Mouse (Mus musculus) thymus, postnatal 36 days (tissue): ENCODE results near the gene Tmcc2.

Experiments used
- DNase-seq, 2 experiments: peaks; one replicate each; pipeline ENCODE4 v3.0.0; 2022; ENCODE audit warnings: mixed read lengths in 2 of 2

Gene Tmcc2

DNA sequence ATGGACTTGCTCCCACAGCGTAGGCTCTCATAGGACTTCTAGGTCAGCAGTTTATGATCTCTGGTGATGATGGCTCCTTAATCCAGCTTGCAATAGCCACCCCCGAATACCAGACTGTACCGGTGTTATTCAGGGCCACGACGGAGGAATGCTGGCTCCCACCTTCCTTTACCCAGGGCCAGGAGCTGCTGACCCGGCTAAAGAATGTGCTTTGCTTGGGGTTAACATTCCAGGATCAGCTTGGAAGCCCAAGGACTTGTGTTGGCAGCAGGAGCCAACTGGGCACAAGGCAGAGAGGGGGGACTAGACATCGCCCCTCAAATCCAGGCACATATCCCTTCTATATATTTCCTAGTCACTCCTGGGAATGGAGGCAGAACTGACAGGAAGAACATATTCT lies 80.3 kb downstream of the Tmcc2 start:
- no peak for DNase-seq

DNA sequence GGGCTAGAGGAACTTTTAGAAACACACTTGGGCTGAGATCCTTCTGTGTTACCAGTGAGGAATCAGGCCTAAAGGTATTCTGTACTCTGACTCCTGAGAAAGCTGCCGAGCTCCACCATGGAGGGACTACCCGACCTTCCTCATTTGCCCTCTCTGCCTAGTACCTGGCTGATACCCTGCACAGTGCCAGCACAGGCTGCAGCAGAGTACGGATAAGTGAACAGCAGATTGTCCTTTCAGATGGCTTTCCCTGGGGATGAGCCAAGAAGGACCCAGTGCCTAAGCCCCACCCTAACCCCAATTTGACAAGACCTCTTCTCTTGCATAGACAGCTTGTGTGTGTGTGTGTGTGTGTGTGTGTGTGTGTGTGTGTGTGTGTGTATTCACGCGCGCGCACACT lies 82.4 kb downstream of the Tmcc2 start:
- DNase-seq = no peak

DNA sequence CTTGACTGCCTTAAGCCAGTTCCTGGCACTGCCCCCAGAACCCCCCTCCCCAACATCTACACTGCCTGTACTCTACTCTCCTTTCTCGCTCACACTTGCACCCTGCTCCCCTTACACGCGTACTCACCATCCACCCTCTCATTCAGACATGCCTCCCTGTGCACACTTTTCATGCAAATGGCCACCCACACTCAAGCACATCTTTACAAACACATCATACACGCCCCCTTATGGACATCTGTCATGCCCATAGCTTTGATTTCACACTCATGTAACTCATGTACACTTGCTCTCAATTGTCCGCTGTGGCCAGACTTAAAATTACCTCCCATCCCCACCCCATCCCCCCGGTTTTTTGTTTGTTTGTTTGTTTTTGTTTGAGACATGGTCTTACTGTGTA lies 83.1 kb downstream of the Tmcc2 start:
- no peak for DNase-seq

DNA sequence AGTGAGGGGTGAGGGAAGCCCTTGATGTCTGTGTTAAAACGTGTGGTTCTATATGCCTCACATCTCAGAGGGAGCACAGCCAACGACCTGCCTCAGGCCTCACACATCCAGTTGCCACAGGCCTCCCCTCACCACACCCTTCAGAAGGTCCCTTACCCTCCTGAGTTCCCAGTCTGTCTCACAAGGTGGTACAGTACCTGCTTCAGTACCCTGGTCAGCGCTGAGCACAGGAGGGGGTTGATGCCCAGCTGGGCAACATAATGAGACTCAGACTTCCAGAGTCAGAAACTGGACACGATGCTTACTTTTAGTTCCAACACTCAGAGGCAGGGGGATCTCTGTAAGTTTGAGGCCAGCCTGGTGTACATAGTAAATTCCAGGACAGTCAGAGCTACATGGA lies 84.3 kb downstream of the Tmcc2 start:
- no peak for DNase-seq
